Mouse (Mus musculus): ENCODE measurements around the gene Rassf7.
A peak's percentile ranks its signal among the peaks of the same experiment; 100 is the strongest.
"Not testable (repeated sequence)": the region's sequence is repeated elsewhere in the genome, so short reads cannot be mapped to it uniquely, and the experiment has no call there.

Gene Rassf7

DNA sequence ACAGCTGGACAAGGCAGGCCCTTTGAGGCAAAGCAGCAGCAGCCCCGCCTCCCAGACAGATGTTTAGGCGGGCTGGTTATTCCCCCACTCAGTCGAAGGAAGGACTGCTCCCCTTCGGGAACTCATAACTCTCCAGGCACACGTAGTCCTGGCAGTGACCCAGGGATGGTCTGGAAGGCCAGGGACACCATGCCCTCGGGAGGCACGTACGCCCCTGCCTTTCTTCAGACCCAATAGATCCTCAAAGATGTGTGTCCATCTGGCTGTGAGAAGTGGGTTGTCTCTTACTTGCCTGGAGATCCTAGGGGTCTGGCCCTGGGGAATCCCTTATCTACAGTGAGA lies 6.4 kb downstream of the Rassf7 start:
- no peak for DNase-seq (ENCODE audit: extremely low spot score, low read depth, low spot score)

GRCm38 (mm10) chr7:141222696-141223215 lies 7.1 kb downstream of the Rassf7 start:
- DNase-seq (ENCODE audit: extremely low spot score, low read depth, low spot score), result no peak

DNA sequence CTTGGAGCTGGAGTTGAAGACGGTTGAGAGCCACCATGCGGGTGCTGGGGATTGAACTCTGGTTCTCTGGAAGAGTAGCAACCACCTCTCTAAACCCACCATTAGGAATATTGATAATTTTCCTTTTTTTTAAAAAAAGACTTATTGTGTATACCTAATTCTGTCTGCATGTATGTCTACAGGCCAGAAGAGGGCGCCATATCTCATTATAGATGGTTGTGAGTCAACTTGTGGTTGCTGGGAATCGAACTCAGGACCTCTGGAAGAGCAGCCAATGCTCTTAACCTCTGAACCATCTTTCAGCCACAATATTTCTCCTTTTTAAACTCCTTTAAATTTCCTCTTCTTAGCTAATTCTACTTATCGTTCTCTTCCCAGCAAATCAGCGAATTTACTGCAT lies 10.9 kb downstream of the Rassf7 start:
- no peak for DNase-seq (ENCODE audit: extremely low spot score, low read depth, low spot score)

GRCm38 (mm10) chr7:141227796-141228195 lies 12.1 kb downstream of the Rassf7 start:
- DNase-seq (ENCODE audit: extremely low spot score, low read depth, low spot score), result no peak

DNA sequence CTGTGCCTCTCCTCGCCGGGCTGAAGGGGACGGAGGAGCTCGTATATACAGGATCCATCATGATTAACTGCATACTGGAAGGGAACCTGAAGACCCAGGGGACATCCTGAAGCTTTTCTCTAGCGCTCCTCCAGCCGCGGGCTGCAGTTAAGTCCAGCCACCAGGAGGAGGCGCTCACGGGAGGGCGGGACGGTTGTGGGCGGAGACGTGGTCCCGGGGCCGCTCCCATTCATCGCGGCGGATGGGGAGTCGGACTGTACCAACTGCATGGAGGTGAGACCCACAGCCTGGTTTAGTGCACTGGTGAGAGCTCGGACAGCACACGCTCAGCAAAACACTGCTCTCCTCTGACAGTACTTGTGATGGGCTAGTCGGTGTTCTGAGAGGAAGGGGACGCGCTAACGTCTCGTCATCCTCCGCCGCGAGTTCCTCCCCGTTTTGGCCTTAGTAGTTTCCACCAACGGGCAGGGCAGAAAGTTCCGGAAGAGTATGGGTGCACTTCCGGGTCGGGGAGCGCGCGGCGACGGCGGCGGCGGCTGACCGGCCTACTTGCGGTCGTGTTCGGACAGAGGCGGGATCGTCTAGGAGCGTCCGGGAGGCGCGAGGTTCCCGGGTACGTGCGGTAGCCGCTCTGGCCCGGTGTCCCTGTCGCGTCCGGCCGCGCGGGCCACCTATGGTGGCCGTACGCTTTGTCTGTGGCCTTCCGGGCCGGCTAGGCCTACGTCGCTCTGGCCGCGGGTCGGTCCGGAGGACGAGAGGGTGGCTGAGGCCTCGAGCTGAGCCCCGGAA lies 12.8 kb downstream of the Rassf7 start, which contains the start of gene Phrf1:
Phrf1 (plus strand) TSS at position 506 of the 789 bp plus-strand sequence.
- peak; percentile 78 for DNase-seq (ENCODE audit: extremely low spot score, low read depth, low spot score)

DNA sequence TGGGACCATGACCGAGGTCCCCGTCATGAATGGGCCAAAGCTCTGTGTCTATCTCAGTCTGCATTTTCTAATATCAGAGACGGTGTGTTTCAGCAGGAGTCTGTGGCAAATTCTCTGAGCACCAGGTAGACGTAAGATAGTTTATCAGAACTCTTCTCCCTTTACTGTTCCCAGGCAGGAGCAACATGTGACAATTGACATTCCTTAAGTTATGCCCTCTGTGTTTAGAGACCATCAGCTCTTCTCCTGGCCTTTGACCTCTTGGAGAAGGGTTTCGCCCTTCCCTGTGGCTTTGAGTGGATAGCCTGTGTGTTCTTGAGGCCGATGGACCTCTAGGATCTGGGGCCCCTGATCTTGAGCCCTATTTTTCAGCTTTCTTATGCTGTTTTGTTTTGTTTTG lies 14.0 kb downstream of the Rassf7 start:
- DNase-seq (ENCODE audit: extremely low spot score, low read depth, low spot score), result no peak

DNA sequence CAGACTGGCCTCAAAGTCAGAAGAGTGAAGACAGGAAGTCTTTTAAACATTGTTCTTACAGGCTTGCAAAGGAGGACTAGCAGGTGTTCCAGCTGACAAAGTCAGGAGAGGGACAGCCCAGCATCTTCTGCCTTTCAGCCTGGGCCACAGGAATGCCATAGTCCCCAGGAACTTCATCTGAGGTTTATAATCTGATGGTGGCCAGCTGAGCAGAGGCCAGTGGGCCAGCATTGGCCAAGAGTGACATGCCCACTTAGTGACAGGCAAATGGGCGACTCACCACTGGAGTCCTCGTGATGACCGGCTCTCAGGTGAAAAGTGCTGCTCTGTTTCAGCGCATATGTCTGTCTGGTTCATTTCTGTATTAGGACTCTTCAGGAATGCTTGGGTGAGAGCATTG lies 14.9 kb downstream of the Rassf7 start:
- no peak for DNase-seq (ENCODE audit: extremely low spot score, low read depth, low spot score)

GRCm38 (mm10) chr7:141231111-141231510 lies 15.5 kb downstream of the Rassf7 start:
- no peak for DNase-seq (ENCODE audit: extremely low spot score, low read depth, low spot score)

DNA sequence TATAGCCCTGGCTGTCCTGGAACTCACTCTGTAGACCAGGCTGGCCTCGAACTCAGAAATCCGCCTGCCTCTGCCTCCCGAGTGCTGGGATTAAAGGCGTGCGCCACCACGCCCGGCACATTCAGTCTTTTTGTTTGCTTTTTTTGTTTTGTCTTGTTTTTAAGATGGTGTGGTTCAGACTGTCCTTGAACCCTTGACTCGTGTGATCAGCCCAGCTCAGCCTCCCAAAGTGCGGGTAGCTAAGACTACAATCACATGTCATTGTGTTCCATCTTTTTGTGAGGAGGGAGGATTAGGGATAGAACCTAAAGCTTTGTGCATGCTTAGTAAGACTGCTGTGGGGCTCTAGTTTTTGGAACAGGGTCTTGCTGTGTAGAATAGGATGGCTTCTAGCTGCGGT lies 15.9 kb downstream of the Rassf7 start:
- no peak for DNase-seq (ENCODE audit: extremely low spot score, low read depth, low spot score)

DNA sequence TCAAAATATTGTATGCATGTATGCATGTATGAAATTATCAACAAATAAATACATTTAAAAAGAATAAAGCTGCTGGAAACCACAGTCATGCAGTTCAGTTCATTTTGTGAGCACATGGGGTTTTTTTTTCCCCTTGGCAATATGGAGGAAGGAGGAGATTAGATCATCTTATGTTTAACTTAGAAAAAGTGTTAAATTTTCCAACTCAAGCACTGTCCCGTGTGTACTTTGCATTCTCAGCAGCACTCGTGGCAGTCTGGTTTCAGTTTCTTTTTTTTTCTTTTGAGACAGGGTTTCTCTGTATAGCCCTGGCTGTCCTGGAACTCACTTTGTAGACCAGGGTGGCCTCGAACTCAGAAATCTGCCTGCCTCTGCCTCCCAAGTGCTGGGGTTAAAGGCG lies 34.8 kb downstream of the Rassf7 start:
- DNase-seq (ENCODE audit: extremely low spot score, low read depth, low spot score), result not testable (repeated sequence)

DNA sequence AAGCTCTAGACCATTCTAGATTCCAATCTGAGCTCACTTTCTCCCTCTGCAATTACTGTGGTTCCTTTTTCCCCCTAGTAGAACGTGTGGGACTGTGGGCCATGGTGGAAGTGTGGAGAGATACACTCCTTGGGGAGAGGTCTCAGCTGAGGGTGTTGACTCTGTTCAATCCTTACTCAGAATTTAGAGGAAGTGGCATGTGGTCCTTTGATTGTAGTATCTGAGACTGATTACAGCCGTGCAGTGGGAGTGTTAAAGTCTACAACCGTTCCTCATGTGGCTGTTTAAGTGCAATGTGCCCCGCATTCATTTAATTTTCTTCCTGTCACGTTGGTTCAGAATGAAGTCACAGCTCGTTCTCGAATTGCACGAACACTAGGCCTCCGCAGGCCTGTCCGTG lies 40.5 kb downstream of the Rassf7 start:
- DNase-seq (ENCODE audit: extremely low spot score, low read depth, low spot score), result no peak

DNA sequence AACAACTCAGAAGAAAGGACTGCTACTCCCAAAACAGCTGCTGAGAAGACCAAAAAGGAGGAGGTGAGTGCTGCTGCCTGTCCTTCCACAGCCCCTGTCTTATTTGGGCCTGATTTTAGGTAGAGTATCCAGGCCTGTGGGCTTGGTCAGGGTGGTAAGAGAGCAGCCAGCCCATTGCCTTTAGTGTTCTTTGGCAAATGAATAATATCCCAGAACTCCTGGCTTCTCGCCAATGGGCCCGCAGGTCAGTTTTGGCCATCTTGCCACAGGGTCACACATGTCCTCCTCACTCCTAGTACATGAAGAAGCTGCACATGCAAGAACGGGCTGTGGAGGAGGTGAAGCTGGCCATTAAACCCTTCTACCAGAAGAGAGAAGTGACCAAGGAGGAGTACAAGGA lies 45.8 kb downstream of the Rassf7 start:
- DNase-seq (ENCODE audit: extremely low spot score, low read depth, low spot score), result no peak

GRCm38 (mm10) chr7:141263640-141264039 lies 48.0 kb downstream of the Rassf7 start:
- no peak for DNase-seq (ENCODE audit: extremely low spot score, low read depth, low spot score)

GRCm38 (mm10) chr7:141264041-141264700 lies 48.5 kb downstream of the Rassf7 start:
- DNase-seq (ENCODE audit: extremely low spot score, low read depth, low spot score), result no peak

DNA sequence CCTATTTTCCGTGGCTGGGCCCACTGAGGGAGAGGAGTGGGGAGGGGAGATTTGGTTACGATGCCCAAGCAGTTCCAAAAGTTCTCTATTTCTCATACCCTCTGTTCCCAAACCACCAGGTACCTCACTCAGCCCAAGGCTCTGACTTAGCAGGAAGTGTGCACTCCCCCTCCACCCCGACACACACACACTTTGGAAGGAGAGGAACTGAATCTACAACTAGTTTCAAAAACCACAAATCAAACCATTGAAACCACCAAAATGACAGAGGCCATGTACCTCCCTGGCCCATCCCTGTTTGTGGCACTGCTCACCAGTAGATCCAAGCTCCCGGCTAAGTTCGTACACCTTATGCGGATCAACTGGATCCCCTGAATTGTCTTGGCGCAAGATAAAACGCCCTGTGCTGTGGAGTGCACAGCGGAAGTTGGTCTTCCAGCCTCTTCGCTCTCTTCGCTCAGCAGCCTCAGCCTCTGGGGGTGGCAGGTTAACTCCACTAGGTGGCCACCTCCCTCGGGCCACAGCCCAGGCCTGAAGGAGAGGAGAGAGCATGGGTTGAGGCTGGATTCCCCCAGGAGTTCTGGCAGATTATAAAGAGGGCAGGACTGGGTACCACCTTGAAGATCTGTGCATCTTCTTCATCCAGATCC lies 49.2 kb downstream of the Rassf7 start:
- no peak for DNase-seq (ENCODE audit: extremely low spot score, low read depth, low spot score)

GRCm38 (mm10) chr7:141265411-141265738 lies 49.7 kb downstream of the Rassf7 start:
- no peak for DNase-seq (ENCODE audit: extremely low spot score, low read depth, low spot score)

DNA sequence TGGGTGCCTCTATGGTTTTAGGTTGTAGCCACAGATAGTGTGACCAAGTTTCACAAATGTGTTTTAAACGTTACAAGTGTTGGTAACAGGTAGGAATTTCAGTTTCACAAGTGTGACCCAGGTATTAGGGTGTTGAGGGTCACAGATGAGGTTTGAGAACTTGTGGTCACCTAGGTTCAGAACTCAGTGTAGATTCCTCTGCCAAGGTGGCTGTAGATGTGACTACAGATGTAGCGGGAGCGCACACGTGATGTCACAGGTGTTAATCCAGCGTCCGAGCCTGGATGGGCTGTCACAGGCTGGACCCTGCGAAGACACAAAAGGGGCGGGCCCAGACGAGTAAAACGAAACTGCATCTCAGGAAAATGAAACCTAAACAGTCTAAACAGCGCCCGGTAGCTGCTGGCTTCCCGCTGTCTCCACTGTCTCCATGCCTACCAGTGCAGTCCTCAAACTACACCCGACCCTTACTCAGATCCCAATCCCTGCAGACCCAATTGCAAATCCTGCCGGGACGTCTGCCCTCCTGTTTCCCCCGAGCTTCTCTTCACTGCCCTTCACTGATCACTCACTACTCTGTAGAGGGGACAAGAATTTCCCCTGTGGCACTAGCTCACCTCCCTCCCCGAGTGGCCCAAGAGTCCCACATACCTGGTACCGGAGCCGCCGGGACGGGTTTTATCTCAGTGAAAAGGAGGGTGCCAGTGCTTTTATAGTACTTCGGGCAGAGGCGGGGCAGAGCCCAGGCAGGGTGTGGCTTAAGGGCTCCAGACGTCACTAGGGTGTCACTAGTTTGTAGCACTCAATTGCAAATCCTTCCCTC lies 50.3 kb downstream of the Rassf7 start, which contains the start of gene Irf7:
Irf7 (minus strand) TSS at position 743 of the 823 bp plus-strand sequence.
- DNase-seq (ENCODE audit: extremely low spot score, low read depth, low spot score), result no peak

Data from hindlimb bud, embryonic 11.5 days (tissue).